In genomic region chr6:8299066-8299863, GRCm38 (mm10) we compare ENCODE assay signal across 14 mouse cellular contexts. TPM values are rescaled to one million over a fixed set of nuclear protein-coding genes. Genes with fewer than 3 reads are reported as not detected.
DNase-seq lines count a peak whose midpoint lies in the region; ATAC-seq and TF ChIP-seq lines count a peak whose summit lies in the region.
"Had no signal": no experiment of that assay in that cellular context is flagged by ENCODE, and none has a peak within 500 bp of the region (broad histone marks: within the 10 kb centered on the region; RNA-seq: fewer than 3 reads in every experiment).

No protein-coding gene starts in this region.

- 80% methylated on average over 6 of the region's 6 CpGs for WGBS in midbrain, embryonic 11.5 days
- 69% methylated on average over 6 of the region's 6 CpGs for WGBS in midbrain, postnatal 0 days

- H3K9ac ChIP-seq in midbrain, embryonic 11.5 days (ENCODE audit: low read length) = no peak overlapping the region
- no peak overlapping the region for H3K9ac ChIP-seq in midbrain, postnatal 0 days (replicated peaks; ENCODE audit: low read length, poor library complexity, severe bottlenecking)
- H3K9ac ChIP-seq: intestine, embryonic 15.5 days had no signal

- ATAC-seq in midbrain, embryonic 11.5 days (ENCODE audit: low FRiP score) = 0 out of 2 replicates have a peak, but pooled peaks have one; percentile 55
- no peak for ATAC-seq in midbrain, postnatal 0 days (ENCODE audit: low FRiP score)
- ATAC-seq: intestine, embryonic 15.5 days had no signal

- no peak for TF ChIP-seq CTCF in midbrain, postnatal 0 days (IDR thresholded peaks at IDR 0.05)

- H3K27ac ChIP-seq in midbrain, embryonic 11.5 days (ENCODE audit: low read depth, low read length) = no peak overlapping the region
- no peak overlapping the region for H3K27ac ChIP-seq in midbrain, postnatal 0 days (ENCODE audit: low read depth, low read length)
- H3K27ac ChIP-seq: intestine, embryonic 15.5 days; limb, embryonic 10.5 days had no signal

- DNase-seq in midbrain, embryonic 11.5 days (ENCODE audit: low spot score, missing footprints) = no peak
- DNase-seq in midbrain, postnatal 0 days (ENCODE audit: low spot score) = no peak
- peak; percentile 53 for DNase-seq in MN1 (ENCODE audit: low spot score)
- DNase-seq in induced T-regulatory cell, adult 2 months (ENCODE audit: low read depth) = peak; percentile 52
- no peak for DNase-seq in kidney, postnatal 4 days
- DNase-seq in spleen, postnatal 36 days (ENCODE audit: low spot score in 2 of 2) = no peak
- no peak for DNase-seq in cerebellum, postnatal 25 days
- DNase-seq: adrenal gland, adult 2 months; gastrocnemius, postnatal 36 days; lung, postnatal 4 days had no signal

- H3K27me3 ChIP-seq in midbrain, embryonic 11.5 days (ENCODE audit: control insufficient read depth, insufficient read depth, low read length) = no peaks in the 10 kb centered on the region
- H3K27me3 ChIP-seq in midbrain, postnatal 0 days (ENCODE audit: insufficient read depth, low read length) = no peaks in the 10 kb centered on the region
- H3K27me3 ChIP-seq: intestine, embryonic 15.5 days had no signal

- no peak overlapping the region for H3K4me3 ChIP-seq in midbrain, embryonic 11.5 days (ENCODE audit: low read depth, low read length)
- no peak overlapping the region for H3K4me3 ChIP-seq in midbrain, postnatal 0 days (ENCODE audit: low read depth, low read length)
- H3K4me3 ChIP-seq: erythroblast, embryonic 14.5 days; intestine, embryonic 15.5 days; limb, embryonic 10.5 days had no signal

- H3K9me3 ChIP-seq in midbrain, embryonic 11.5 days (ENCODE audit: control insufficient read depth, low read length) = no peaks in the 10 kb centered on the region
- no peaks in the 10 kb centered on the region for H3K9me3 ChIP-seq in midbrain, postnatal 0 days (ENCODE audit: low read length)
- H3K9me3 ChIP-seq: intestine, embryonic 15.5 days; limb, embryonic 10.5 days had no signal

- no peaks in the 10 kb centered on the region for H3K36me3 ChIP-seq in midbrain, embryonic 11.5 days (ENCODE audit: control insufficient read depth, insufficient read depth, low read length)
- no peaks in the 10 kb centered on the region for H3K36me3 ChIP-seq in midbrain, postnatal 0 days (ENCODE audit: insufficient read depth, low read length)
- H3K36me3 ChIP-seq: intestine, embryonic 15.5 days; limb, embryonic 10.5 days had no signal

- no peaks in the 10 kb centered on the region for H3K4me1 ChIP-seq in midbrain, embryonic 11.5 days (ENCODE audit: control insufficient read depth, insufficient read depth, low read length)
- H3K4me1 ChIP-seq in midbrain, postnatal 0 days (ENCODE audit: insufficient read depth, low read length) = no peaks in the 10 kb centered on the region
- H3K4me1 ChIP-seq: intestine, embryonic 15.5 days; limb, embryonic 10.5 days had no signal

- H3K4me2 ChIP-seq in midbrain, embryonic 11.5 days = no peak overlapping the region
- no peak overlapping the region for H3K4me2 ChIP-seq in midbrain, postnatal 0 days (ENCODE audit: low read depth, low read length, poor library complexity, severe bottlenecking)
- H3K4me2 ChIP-seq: intestine, embryonic 15.5 days had no signal

RNA-seq across cellular contexts. Expression of gene Gm45062, which starts 40.0 kb away (rescaled TPM):
- polyA plus RNA-seq in midbrain, embryonic 11.5 days (2014; fragmentation: Nextera tagmentation; extraction: Ambion mirVana) = 15.6 and 19.9 TPM in 2 replicates
- total RNA-seq in midbrain, postnatal 0 days (2014; rRNA removed) = 4.4 and 8.1 TPM in 2 replicates
- 2.5 and 2.7 TPM in 2 replicates for polyA plus RNA-seq in midbrain, postnatal 0 days (2015; fragmentation: Nextera tagmentation; extraction: Ambion mirVana)
- total RNA-seq: gastrocnemius, postnatal 36 days had no signal
- polyA plus RNA-seq: erythroblast, embryonic 14.5 days; spleen, adult 2 months had no signal

RNA-seq across cellular contexts. Expression of gene Umad1, which starts 40.2 kb away (rescaled TPM):
- 28.5 and 30.2 TPM in 2 replicates for polyA plus RNA-seq in midbrain, embryonic 11.5 days (2014; fragmentation: Nextera tagmentation; extraction: Ambion mirVana)
- 25.4 and 26.7 TPM in 2 replicates for total RNA-seq in midbrain, postnatal 0 days (2014; rRNA removed)
- 69.8 and 70.2 TPM in 2 replicates for polyA plus RNA-seq in midbrain, postnatal 0 days (2015; fragmentation: Nextera tagmentation; extraction: Ambion mirVana)

RNA-seq across cellular contexts. Expression of gene Rpa3, which starts 40.3 kb away (rescaled TPM):
- 187 and 196 TPM in 2 replicates for polyA plus RNA-seq in midbrain, embryonic 11.5 days (2014; fragmentation: Nextera tagmentation; extraction: Ambion mirVana)
- total RNA-seq in midbrain, postnatal 0 days (2014; rRNA removed) = 20.8 and 23.0 TPM in 2 replicates
- 22.3 and 27.6 TPM in 2 replicates for polyA plus RNA-seq in midbrain, postnatal 0 days (2015; fragmentation: Nextera tagmentation; extraction: Ambion mirVana)

Comparison
In these comparisons a context has a peak if more than half of its experiments do, and no peak if none do; other contexts are left out.
1. DNase-seq: peak in MN1 (single experiment) and induced T-regulatory cell, adult 2 months (single experiment); none in midbrain, embryonic 11.5 days (single experiment), midbrain, postnatal 0 days (single experiment), kidney, postnatal 4 days (0 of 2), spleen, postnatal 36 days (0 of 2) and cerebellum, postnatal 25 days (0 of 2).